Mouse (Mus musculus): ENCODE results near the gene Xbp1.
"Not testable (repeated sequence)": the region's sequence is repeated elsewhere in the genome, so short reads cannot be mapped to it uniquely, and the experiment has no call there.

The Xbp1 gene

DNA sequence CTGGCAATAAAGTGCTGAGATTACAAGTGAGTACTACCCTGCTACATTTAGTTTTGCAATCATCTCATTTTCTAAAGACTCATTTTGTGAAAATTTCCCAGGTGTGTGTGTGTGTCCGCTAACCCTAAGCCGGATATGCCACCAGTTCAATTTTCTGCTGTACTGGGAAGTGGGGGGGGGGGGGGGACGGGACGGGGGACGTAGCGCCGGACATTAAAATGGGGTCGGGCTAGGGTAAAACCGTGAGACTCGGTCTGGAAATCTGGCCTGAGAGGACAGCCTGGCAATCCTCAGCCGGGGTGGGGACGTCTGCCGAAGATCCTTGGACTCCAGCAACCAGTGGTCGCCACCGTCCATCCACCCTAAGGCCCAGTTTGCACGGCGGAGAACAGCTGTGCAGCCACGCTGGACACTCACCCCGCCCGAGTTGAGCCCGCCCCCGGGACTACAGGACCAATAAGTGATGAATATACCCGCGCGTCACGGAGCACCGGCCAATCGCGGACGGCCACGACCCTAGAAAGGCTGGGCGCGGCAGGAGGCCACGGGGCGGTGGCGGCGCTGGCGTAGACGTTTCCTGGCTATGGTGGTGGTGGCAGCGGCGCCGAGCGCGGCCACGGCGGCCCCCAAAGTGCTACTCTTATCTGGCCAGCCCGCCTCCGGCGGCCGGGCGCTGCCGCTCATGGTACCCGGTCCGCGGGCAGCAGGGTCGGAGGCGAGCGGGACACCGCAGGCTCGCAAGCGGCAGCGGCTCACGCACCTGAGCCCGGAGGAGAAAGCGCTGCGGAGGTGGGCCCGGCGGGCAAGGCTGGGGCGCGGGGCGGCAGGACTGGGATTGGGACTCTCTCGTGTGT is at the start of gene Xbp1:
Gene Xbp1 (plus strand): TSS at position 248 of the 854 bp plus-strand sequence.
- peak; percentile 94 to 97 for DNase-seq (ENCODE audit: low spot score in 2 of 2)

DNA sequence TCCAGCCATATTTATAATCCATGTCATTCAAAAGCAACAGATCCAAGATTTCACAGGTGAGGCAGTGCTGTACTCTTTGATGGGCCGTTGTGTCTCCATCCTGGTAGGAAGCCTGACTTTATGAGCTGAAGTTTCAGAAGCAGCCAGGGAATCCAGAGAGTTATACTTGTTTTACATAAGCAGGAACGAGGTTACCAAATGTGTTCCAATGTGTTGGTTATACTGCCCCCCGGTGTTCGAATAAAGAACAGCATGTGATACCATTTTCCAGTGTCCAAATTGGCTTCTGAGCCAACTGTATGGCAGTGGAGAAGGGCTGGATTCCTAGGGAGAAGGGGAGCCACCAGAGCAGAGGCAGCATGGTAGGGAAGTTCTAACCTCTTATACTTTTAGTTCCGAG is 46.3 kb upstream of the Xbp1 start:
- DNase-seq (ENCODE audit: low spot score in 2 of 2): peak; percentile 25 to 60

DNA sequence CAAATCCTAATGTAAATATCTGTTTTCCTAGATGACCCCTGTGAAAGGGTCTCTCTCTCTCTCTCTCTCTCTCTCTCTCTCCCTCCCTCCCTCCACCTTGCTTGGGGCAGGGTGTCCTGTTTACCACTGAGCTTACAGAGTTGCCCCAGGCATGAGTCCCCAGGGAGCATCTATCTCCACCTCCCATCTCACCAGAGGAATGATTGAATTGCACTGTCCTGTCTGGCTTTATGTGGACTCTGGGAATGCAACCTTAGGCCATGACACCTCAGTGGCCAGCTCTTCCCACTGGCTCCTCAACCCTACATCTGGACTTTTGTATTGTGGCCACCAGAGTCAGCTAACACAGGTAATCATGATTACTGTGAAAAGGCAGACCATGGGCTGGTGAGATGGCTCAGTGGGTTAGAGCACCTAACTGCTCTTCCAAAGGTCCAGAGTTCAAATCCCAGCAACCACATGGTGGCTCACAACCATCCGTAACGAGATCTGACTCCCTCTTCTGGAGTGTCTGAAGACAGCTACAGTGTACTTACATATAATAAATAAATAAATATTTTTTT is 44.8 kb upstream of the Xbp1 start:
- DNase-seq (ENCODE audit: low spot score in 2 of 2): not testable (repeated sequence)

DNA sequence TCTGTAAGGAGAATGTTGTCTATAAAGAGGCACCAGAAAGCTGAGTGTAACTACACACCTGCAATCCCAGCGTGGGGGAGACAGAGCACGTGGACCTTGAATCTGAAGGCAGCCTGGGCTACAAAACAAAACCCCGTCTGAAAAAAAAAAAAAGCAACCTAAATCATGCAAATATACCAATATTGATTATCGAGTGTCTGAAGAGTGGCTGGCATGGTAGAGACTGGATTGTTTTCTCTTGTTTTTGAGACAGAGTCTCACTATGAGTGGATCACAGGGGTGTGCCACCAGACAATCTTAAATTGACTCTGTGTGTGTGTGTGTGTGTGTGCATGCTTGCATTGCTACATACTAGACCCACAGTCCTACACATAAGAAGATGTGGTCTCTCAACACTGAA is 43.7 kb upstream of the Xbp1 start:
- DNase-seq (ENCODE audit: low spot score in 2 of 2): no peak

DNA sequence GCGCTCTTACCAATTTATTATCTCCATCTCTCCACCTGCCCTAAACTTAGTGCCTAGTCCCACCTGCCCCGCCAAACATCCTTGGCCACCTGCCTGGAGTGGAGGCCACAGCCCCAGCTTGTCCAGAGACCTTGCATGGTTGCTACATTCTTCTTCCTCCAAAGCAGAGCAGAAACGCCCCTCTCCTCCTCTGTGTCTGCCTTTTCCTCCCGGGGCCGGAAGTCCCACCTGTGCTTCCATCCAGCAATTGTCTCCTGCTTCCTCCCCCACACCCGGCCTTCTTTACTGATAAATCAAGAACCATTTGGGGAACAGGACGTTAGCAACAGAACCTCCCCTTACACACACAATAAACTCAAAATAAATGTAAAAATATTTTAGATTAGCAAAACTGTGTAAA is 42.3 kb upstream of the Xbp1 start:
- no peak for DNase-seq (ENCODE audit: low spot score in 2 of 2)

DNA sequence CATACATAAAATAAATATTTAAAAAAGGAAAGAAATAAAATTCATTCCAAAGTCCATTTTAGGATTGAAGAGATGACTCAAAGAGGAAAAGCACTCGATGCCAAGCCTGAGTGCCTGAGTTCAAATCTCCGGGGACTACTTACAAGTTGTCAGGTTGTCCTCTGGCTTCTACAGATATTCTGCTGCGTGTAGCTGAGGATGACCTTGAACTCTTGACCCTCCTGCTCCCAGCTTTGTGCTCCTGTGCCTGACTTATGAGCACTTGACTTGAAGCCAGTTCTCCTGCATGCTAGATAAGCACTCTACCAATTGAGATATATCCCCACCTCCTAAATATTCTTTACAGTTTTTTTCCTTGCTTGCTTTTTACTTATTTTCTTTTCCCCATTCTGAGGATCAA is 41.6 kb upstream of the Xbp1 start:
- no peak for DNase-seq (ENCODE audit: low spot score in 2 of 2)

DNA sequence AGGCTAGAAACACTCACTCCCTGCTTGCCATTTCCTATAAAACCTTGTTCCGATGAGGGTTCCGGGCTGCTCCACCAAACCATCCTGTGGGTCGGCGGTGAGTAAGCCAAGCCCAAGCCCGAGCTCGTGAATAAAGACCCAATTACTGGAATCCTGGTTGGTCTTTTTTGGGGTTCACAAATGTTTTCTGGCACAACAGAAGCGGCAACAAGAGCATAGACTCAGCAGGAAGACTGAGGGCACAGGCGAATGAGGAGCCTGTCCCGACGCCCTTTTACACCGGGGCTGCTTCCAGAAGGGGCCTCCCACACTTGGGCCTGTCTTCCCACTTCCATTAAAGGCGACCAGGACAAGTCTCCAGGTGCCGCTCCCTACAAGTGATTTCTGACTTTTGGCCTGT is 37.9 kb upstream of the Xbp1 start:
- DNase-seq (ENCODE audit: low spot score in 2 of 2): no peak

DNA sequence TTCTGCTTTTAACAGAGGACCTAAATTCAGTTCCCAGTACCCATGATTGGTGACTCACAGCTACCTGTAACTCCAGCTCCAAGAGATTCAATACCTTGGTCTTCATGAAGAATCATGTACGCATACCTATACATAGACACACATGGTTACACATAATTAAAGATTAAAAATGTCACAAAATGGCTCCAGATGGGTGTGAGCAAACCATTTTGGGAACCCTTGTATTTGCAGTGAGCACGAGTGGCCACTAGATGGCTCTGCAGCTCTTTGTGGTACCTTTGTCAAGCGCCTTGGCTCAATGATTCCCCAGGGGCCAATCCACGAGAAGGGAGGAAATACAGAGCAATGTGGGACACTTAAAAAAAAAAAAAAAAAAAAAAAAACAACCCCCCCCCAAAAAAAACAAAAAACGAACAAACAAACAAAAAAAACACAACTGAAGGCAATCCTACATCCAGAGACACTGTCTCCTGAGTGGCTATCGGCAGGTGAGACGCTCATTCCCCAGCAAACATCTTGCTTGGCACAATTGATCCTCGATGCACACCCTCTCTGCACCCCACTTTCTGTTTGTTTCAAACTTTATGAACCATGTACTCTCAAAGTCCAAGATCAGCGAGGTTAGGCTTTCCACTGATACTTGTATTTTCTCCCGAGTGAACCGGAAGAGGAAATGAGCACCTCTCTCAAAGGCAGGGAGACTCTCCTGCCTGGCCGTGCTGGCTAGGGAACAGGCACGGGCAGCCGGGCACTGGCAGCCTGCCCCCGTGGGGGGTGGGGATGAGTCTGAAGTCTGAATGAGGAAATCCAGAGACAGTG is 35.1 kb upstream of the Xbp1 start:
- DNase-seq (ENCODE audit: low spot score in 2 of 2): peak; percentile 67 to 80

DNA sequence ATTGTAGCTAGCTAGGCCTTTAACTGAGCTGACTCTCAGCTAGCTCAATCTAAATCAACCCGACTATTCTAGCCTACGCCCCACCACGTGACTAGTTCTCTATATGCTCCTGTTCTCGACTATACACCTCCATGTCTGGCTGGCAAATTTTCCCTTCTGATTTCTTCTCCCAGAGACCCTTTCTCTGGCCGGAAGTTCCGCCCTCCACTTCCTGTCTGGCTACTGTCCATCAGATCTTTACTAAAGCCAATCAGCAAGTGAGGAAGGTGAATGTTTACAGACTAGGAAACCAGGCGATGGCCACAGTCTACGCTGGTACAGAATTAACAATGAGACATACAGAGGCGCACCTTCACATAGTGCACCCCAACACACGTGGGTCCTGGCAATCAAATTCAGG is 31.0 kb upstream of the Xbp1 start:
- not testable (repeated sequence) for DNase-seq (ENCODE audit: low spot score in 2 of 2)

DNA sequence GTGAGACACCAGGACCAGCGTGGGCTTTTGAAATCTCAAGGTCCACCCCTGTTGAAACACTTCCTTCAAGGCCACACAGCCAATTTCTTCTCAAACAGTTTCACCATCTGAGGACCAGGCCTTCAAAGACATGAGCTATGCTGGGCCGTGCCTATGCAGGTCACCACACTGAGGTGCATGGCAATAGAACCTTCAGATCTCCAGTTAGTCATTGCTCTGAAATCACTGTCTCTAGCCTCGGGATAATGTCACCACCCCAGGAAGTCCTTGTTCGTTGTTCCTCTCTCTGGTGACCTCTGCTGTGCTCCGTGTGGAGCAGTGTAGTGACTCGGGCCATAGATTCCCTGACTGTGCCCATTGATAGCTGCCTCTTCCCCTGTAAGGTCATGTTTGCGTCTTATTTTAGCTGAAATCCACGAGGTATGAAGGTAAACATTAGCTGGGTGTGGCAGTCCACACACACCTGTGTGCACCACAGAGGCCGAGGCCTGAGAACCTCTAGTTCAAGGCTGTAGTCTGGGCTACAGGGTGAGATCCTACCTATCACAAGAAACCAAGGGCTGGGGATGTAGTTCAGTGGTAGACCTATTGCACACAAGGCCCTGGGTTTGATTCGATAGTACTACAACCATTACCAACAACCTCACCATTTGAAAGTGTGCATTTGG is 29.3 kb upstream of the Xbp1 start:
- DNase-seq (ENCODE audit: low spot score in 2 of 2): no peak

DNA sequence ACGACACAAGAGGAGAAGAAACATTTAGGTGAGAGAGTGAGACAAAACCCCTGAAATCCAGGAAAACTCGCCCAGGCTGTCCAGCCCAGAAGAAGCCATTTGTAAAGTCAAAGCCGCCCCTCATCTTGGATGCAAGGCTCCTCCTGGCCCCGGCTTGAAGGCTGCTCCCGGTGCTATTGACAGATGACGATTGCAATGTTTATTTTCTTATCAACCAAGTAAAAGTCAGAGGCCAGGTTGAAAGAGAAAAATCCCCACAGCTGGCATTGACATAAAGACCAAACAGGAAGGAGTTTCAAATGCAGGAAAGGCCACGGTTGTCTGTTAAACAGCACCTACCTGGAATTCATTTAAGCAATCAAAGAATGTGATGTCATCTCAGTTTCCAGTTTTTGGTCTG is 28.5 kb upstream of the Xbp1 start:
- no peak for DNase-seq (ENCODE audit: low spot score in 2 of 2)

DNA sequence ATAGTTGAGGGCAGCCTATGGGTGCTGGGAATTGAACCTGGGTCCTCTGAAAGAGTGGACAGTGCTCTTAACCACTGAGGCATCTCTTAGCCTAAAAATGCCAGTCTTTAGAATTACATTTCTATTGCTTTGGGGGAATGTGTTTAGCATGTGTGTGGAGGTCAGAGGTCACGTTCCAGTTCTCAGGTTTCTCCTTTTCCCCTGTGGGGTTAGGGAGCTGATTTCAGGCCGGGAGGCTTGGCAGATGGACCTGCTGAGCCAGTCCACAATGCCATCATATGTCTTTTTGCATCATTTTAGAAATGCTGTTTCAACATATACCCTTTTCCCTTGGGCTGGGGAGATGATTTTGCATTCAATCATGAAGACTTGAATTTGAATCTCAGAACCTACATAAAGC is 26.6 kb upstream of the Xbp1 start:
- DNase-seq (ENCODE audit: low spot score in 2 of 2): no peak

DNA sequence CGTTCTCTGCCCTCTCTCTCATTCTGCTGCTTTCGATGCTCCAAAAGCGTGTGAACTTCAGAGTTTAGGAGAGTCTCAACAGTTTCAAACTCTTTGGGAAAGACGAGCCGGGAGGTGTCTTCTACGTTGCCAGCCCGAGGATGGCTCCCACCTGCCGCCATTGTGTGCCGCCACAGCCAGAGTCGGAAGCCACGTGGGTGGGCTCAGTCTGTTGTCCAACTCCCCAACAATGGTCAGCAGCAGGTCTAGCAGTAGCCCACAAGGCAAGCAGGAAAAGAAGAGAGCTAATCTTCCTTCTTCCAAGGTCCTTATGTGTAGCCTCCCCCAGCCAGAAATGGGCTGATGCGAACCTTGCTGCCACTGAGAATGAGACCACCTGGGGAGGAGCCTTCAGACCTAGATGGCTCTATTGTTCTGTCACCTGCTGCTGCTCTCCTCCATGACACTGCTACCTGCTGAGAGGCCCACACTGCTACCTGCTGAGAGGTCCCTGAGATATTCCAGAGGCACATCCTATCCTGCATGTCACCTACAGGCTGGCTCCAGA is 25.1 kb upstream of the Xbp1 start:
- no peak for DNase-seq (ENCODE audit: low spot score in 2 of 2)

DNA sequence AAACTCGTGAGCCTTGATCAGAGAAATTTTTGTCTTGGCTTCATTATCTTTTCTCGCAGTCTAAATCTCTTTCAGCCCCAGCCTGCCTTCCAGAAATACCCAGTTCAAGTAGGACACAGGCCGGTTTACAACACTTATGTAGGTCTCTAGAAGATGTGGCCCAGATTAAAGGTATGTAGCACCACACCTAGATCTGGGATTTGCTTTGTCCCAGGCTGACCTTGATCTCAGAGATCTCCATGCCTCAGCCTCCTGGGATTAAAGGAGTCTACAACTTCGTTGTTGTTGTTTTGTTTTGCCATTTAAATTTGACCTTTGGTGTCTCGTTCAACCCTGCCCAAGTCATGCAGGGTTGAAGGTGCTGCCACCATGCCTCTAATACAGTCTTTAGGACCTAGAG is 24.6 kb upstream of the Xbp1 start:
- DNase-seq (ENCODE audit: low spot score in 2 of 2): no peak

DNA sequence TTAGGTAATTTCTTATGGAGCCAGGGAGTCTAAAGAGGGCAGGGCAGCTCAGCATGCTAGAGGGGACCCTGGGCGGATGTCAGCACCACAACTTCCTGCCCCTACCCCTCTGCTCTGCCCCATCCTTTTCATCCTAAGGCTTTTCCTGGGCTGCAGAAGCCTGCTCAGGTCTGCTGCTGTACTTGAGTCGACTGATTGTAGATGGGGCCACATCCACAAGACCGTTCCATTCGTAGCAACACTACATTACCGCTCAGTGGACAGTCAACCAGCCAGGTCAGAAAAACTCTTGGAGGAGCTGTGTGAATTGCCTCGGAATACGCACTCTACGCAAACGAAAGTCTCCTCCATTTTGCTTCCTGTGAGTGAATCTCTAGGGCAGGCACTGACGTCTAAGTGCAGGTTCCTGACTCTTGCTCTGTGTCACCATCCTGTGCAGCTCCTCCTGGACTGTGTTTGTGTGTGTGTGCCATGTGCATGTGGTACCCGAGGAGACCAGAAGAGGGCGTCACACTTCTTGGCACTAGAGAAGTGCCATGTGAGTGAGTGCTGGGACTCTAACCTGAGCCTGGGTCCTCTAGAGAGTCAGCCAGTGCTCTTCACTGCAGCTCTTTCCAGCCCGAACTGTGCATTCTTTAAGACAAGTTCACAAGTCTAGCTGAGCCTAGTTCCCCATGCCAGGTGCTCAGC is 23.8 kb upstream of the Xbp1 start:
- no peak for DNase-seq (ENCODE audit: low spot score in 2 of 2)

DNA sequence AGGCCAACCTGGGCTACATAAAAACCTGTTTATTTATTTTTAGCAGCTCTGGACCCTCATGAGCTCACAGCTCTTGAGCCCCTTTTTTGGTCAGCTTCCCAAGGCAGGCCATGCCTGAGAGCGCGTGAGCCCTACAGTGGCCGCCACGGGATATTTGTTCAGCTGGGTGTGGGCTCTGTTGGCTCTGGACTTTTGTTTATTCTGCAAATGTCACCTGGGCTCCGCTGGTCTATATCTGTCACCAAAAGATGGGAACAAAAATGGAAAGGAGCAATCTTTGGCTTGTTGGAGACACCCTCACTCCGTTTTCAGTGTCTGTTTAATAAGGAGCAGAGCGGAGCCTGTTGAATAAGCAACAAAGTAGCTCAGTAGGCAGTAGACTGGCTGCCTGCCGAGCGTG is 22.0 kb upstream of the Xbp1 start:
- no peak for DNase-seq (ENCODE audit: low spot score in 2 of 2)

DNA sequence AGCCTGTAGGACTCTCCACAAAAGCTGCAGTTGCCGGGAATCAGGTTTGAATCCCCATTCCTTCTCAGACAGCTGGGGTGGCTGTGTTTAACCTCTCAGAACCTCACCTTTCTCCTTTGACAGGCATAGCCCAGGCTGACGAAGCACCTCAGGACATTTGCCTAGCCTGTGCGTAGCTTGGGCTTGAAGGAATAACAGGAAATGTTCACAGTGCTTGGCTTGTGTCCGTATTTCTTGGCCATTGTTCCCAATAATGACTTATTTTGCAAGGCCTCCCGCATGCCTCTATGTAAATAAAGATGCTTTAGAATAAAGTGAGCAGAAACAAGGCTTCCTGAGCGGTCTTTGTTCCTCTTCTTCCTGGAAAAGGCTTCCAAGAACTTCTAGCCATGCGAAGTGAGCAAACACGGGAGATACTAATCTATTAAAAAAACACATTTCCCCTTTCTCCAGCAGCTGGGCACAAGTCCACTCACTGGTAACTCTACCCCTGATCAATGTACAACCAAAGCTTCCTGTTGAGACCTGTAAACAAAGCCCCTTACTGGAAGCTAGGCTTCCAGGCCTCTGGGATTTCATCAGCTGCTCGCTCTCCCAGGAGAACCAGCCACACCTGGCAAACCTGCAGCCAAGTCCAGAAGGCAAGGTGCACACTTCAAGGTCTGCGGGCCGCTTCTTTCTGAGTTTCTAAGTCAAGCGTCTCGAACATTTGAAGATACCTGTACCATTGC is 21.4 kb upstream of the Xbp1 start:
- DNase-seq (ENCODE audit: low spot score in 2 of 2): no peak

DNA sequence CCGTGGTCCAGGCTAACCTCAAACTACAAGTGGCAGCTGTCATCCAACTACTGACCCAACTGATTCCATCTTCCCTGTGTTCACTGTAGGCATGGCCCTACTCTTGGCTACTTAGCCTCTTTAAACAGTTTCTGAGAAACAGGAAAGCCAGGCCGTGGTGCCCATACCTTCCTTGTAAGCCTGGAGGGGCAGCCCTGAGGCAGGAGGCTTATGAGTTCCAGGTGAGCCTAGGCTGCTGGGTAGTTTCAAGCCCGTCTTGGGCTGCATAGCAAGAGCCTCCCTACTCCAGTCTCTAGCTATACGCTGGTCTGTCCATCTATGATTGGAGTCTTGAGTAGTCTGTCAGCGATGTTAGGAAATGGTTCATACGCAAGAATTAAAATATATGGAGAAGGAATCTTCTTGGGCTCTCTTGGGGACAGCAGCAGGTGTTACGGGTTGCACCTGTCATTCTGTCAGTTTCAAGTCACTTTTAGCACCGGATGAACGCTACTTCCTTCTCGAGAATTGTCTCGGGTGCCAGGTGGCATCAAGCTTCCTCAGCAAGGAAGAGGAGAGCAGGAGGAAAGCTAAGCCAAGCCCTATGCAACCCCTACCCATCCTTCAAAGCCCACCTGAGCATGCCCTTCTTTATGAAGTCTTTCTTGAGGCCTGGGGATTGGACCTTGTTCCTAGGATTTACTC is 20.4 kb upstream of the Xbp1 start:
- DNase-seq (ENCODE audit: low spot score in 2 of 2): no peak

DNA sequence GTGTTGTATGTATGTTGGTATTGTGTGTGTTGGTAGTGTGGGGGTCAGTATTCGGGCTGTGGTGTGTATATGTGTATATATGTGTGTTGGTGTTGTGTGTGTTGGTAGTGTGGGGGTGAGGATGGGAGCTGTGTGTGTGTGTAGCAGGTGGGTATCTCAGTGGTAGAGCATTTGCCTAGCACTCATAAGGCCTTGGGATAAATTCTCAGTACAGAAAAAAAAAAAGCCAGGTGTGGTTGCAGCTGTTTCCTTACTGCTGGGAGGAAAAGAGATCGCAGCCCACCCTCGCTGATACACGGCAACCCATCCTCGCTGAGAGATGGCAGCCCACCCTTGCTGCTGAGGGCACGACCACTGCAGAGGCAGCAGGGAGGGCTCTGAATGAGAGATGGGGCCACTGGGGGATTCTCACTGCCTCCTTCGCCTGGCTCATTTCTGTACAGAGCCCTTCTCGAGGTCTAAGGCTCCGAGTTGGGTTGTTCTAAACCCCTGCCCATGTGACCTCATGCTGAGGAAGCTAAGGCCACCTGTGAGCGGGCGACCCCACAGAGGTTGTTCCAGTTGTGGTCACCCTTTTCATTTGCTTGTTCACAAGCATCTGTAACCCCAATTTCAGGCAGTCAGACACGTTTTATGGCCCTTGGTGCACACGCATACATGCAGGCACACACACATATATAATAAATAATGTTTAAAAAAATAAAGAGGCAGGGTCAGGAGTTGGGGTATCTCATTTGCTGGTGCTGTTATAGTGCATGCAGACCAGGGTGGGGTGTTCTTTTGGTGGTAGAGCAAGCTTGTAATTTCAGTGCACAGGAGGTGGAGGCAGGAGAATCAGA is 19.3 kb upstream of the Xbp1 start:
- DNase-seq (ENCODE audit: low spot score in 2 of 2): no peak

Data from frontal cortex, postnatal 14 days (tissue).